17 mouse cellular contexts compared by ENCODE assay signal in the genomic region with DNA sequence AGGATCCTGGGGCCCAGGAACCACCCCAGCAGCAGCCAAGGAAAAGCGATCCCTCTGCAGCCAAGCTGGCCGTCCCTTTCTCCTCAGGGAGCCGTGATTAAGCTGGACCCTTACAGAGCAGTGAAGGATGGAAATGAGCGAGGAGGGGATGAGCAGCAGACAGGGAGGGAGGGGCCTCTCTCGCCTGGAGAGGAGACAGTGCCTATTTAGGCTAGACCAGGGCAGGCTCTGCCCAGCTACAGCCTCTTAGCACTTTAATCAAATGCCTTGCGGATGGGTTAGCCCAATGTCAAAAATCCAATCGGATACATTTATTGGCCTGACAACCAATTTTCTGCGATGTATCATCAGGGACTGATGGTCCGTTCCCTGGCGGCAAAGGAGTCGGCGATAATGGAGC. TPM values are rescaled to one million over a fixed set of nuclear protein-coding genes. Genes with fewer than 3 reads are reported as not detected.
DNase-seq lines count a peak whose midpoint lies in the region; ATAC-seq and TF ChIP-seq lines count a peak whose summit lies in the region.
"Had no signal": no experiment of that assay in that cellular context is flagged by ENCODE, and none has a peak within 500 bp of the region (broad histone marks: within the 10 kb centered on the region; RNA-seq: fewer than 3 reads in every experiment).

No protein-coding gene starts in this region.

- 7% methylated on average over 12 of the region's 12 CpGs for WGBS in forebrain, embryonic 11.5 days
- WGBS in forebrain, embryonic 14.5 days: 5% methylated on average over 12 of the region's 12 CpGs
- 6% methylated on average over 12 of the region's 12 CpGs for WGBS in hindbrain, embryonic 14.5 days
- WGBS in neural tube, embryonic 13.5 days: 9% methylated on average over 12 of the region's 12 CpGs

- H3K9me3 ChIP-seq in forebrain, embryonic 11.5 days (ENCODE audit: control insufficient read depth, low read length): no peaks in the 10 kb centered on the region
- no peaks in the 10 kb centered on the region for H3K9me3 ChIP-seq in forebrain, embryonic 14.5 days (replicated peaks; ENCODE audit: control insufficient read depth, low read length)
- H3K9me3 ChIP-seq in hindbrain, embryonic 14.5 days (ENCODE audit: control insufficient read depth, low read length): no peaks in the 10 kb centered on the region
- no peaks in the 10 kb centered on the region for H3K9me3 ChIP-seq in neural tube, embryonic 13.5 days

- H3K4me2 ChIP-seq in forebrain, embryonic 11.5 days (ENCODE audit: low read depth, low read length, severe bottlenecking): no peak overlapping the region
- no peak overlapping the region for H3K4me2 ChIP-seq in forebrain, embryonic 14.5 days (ENCODE audit: low read length)
- H3K4me2 ChIP-seq in hindbrain, embryonic 14.5 days (replicated peaks): 0 out of 2 replicates have a peak overlapping the region, but pooled peaks have one; percentile 4
- no peak overlapping the region for H3K4me2 ChIP-seq in neural tube, embryonic 13.5 days
- H3K4me2 ChIP-seq: liver, embryonic 11.5 days had no signal

- no peak overlapping the region for H3K9ac ChIP-seq in forebrain, embryonic 11.5 days (ENCODE audit: low read length)
- H3K9ac ChIP-seq in forebrain, embryonic 14.5 days (ENCODE audit: low read length): no peak overlapping the region
- H3K9ac ChIP-seq in hindbrain, embryonic 14.5 days: 0 out of 2 replicates have a peak overlapping the region, but pooled peaks have one; percentile 16
- peak overlapping the region; percentile 22 for H3K9ac ChIP-seq in neural tube, embryonic 13.5 days

- no peak for TF ChIP-seq POLR2A in brain, embryonic 14.5 days (IDR thresholded peaks at IDR 0.05; ENCODE audit: borderline replicate concordance, extremely low read depth, insufficient read depth, insufficient read length, poor library complexity, severe bottlenecking)

- peak overlapping the region; percentile 53; the same call in 1 of the 2 replicates for H3K27ac ChIP-seq in forebrain, embryonic 11.5 days (ENCODE audit: low read depth, low read length)
- H3K27ac ChIP-seq in forebrain, embryonic 14.5 days (ENCODE audit: low read depth, low read length): no peak overlapping the region; the same call in 1 of the 2 replicates
- 0 out of 2 replicates have a peak overlapping the region, but pooled peaks have one; percentile 43 for H3K27ac ChIP-seq in hindbrain, embryonic 14.5 days
- H3K27ac ChIP-seq in neural tube, embryonic 13.5 days (replicated peaks): peak overlapping the region; percentile 53
- H3K27ac ChIP-seq in layer of hippocampus, adult 2 months: no peak overlapping the region

- no peak for DNase-seq in forebrain, embryonic 11.5 days (ENCODE audit: low spot score)
- no peak for DNase-seq in forebrain, embryonic 14.5 days (ENCODE audit: low spot score)
- DNase-seq in brain, embryonic 14.5 days (ENCODE audit: low read depth): peak; percentile 68
- no peak for DNase-seq in hindbrain, embryonic 14.5 days (ENCODE audit: low spot score)
- no peak for DNase-seq in layer of hippocampus, adult 2 months (ENCODE audit: low spot score in 2 of 2)
- DNase-seq in urinary bladder, postnatal 36 days (ENCODE audit: low spot score in 2 of 2): no peak
- DNase-seq in cerebellum, postnatal 4 days (ENCODE audit: low spot score in 2 of 2): no peak
- DNase-seq: adrenal gland, postnatal 25 days; cerebellum, postnatal 14 days; heart, adult 18-20 months; heart, postnatal 14 days; kidney, postnatal 14 days; lung, postnatal 10 days; right cerebral cortex, postnatal 4 days had no signal

- ATAC-seq in forebrain, embryonic 11.5 days (replicated peaks; ENCODE audit: low FRiP score): no peak; the same call in 1 of the 2 replicates
- no peak for ATAC-seq in forebrain, embryonic 14.5 days
- peak; percentile 46; the same call in 1 of the 2 replicates for ATAC-seq in hindbrain, embryonic 14.5 days (ENCODE audit: low FRiP score)
- ATAC-seq in neural tube, embryonic 13.5 days (ENCODE audit: low read depth): 0 out of 2 replicates have a peak, but pooled peaks have one; percentile 38
- ATAC-seq: intestine, postnatal 0 days had no signal

- no peak for TF ChIP-seq CTCF in brain, embryonic 14.5 days (IDR thresholded peaks at IDR 0.05; ENCODE audit: borderline replicate concordance, extremely low read depth, insufficient read depth, insufficient read length)
- no peak for TF ChIP-seq CTCF in layer of hippocampus, adult 2 months (conservative IDR thresholded peaks at IDR 0.05)

- H3K27me3 ChIP-seq in forebrain, embryonic 11.5 days (ENCODE audit: control insufficient read depth, insufficient read depth, low read length): no peaks in the 10 kb centered on the region; the same call in 1 of the 2 replicates
- no peaks in the 10 kb centered on the region for H3K27me3 ChIP-seq in forebrain, embryonic 14.5 days (replicated peaks; ENCODE audit: control insufficient read depth, insufficient read depth, low read length)
- 0 out of 2 replicates have a peak, but pooled peaks cover 6% of the 10 kb centered on the region for H3K27me3 ChIP-seq in hindbrain, embryonic 14.5 days (ENCODE audit: control insufficient read depth, insufficient read depth, low read length)
- H3K27me3 ChIP-seq in neural tube, embryonic 13.5 days: peaks cover 24% of the 10 kb centered on the region

- H3K36me3 ChIP-seq in forebrain, embryonic 11.5 days (ENCODE audit: control insufficient read depth, insufficient read depth, low read length): no peaks in the 10 kb centered on the region
- no peaks in the 10 kb centered on the region for H3K36me3 ChIP-seq in forebrain, embryonic 14.5 days (ENCODE audit: control insufficient read depth, insufficient read depth, low read length)
- H3K36me3 ChIP-seq in hindbrain, embryonic 14.5 days (replicated peaks; ENCODE audit: control insufficient read depth, insufficient read depth): no peaks in the 10 kb centered on the region
- no peaks in the 10 kb centered on the region for H3K36me3 ChIP-seq in neural tube, embryonic 13.5 days

- peaks cover 23% of the 10 kb centered on the region for H3K4me1 ChIP-seq in forebrain, embryonic 11.5 days (replicated peaks; ENCODE audit: control insufficient read depth, insufficient read depth, low read length)
- peaks cover 7% of the 10 kb centered on the region for H3K4me1 ChIP-seq in forebrain, embryonic 14.5 days (ENCODE audit: control insufficient read depth, insufficient read depth, low read length)
- H3K4me1 ChIP-seq in hindbrain, embryonic 14.5 days (replicated peaks; ENCODE audit: control insufficient read depth, insufficient read depth, low read length): peaks cover 24% of the 10 kb centered on the region
- peaks cover 53% of the 10 kb centered on the region for H3K4me1 ChIP-seq in neural tube, embryonic 13.5 days (replicated peaks)

- H3K4me3 ChIP-seq in forebrain, embryonic 11.5 days (ENCODE audit: low read depth, low read length): no peak overlapping the region
- H3K4me3 ChIP-seq in forebrain, embryonic 14.5 days (ENCODE audit: low read depth, low read length): no peak overlapping the region
- H3K4me3 ChIP-seq in hindbrain, embryonic 14.5 days (replicated peaks; ENCODE audit: low read length): no peak overlapping the region
- no peak overlapping the region for H3K4me3 ChIP-seq in neural tube, embryonic 13.5 days
- H3K4me3 ChIP-seq in layer of hippocampus, adult 2 months: no peak overlapping the region

RNA-seq across cellular contexts. Expression of gene Tle3, which starts 47.8 kb away (rescaled TPM):
- 57.8 and 58.2 TPM in 2 replicates for polyA plus RNA-seq in forebrain, embryonic 11.5 days (2014; fragmentation: Nextera tagmentation; extraction: Ambion mirVana)
- polyA plus RNA-seq in forebrain, embryonic 14.5 days (2014; fragmentation: Nextera tagmentation; extraction: Ambion mirVana): 28.1 and 30.1 TPM in 2 replicates
- polyA plus RNA-seq in brain, embryonic 14.5 days (2012; rRNA removed): 108 and 121 TPM in 2 replicates
- polyA plus RNA-seq in hindbrain, embryonic 14.5 days (2014; fragmentation: Nextera tagmentation; extraction: Ambion mirVana): 22.4 and 23.9 TPM in 2 replicates
- polyA plus RNA-seq in neural tube, embryonic 13.5 days (2015; fragmentation: Nextera tagmentation; extraction: Ambion mirVana): 31.1 and 33.7 TPM in 2 replicates
- total RNA-seq in layer of hippocampus, adult 2 months (2021): 10 to 100 TPM; 53.1 to 57.2 TPM

Comparison
In these comparisons a context has a peak if more than half of its experiments do, and no peak if none do; other contexts are left out.
1. H3K27ac ChIP-seq: peak in forebrain, embryonic 11.5 days (single experiment), hindbrain, embryonic 14.5 days (single experiment) and neural tube, embryonic 13.5 days (single experiment); none in forebrain, embryonic 14.5 days (single experiment) and layer of hippocampus, adult 2 months (single experiment).
2. ATAC-seq: peak in hindbrain, embryonic 14.5 days (single experiment) and neural tube, embryonic 13.5 days (single experiment); none in forebrain, embryonic 11.5 days (single experiment) and forebrain, embryonic 14.5 days (single experiment).
3. H3K9ac ChIP-seq: peak in hindbrain, embryonic 14.5 days (single experiment) and neural tube, embryonic 13.5 days (single experiment); none in forebrain, embryonic 11.5 days (single experiment) and forebrain, embryonic 14.5 days (single experiment).